In genomic region chr6:85588164-85588563, GRCm38 (mm10) we compare ENCODE assay signal across 8 mouse cellular contexts. TPM values are rescaled to one million over a fixed set of nuclear protein-coding genes. Genes with fewer than 3 reads are reported as not detected.
DNase-seq lines count a peak whose midpoint lies in the region; ATAC-seq lines count a peak whose summit lies in the region.

No protein-coding gene starts in this region.

- H3K4me2 ChIP-seq in limb, embryonic 12.5 days, result peak overlapping the region; percentile 80
- peak overlapping the region; percentile 75 for H3K4me2 ChIP-seq in stomach, embryonic 14.5 days (replicated peaks; ENCODE audit: low read depth, low read length)

- peaks cover 22% of the 10 kb centered on the region for H3K4me1 ChIP-seq in limb, embryonic 12.5 days (replicated peaks)
- H3K4me1 ChIP-seq in stomach, embryonic 14.5 days (ENCODE audit: control insufficient read depth, insufficient read depth, low read length), result peaks cover 18% of the 10 kb centered on the region; the same call in 1 of the 2 replicates

- no peaks in the 10 kb centered on the region for H3K36me3 ChIP-seq in limb, embryonic 12.5 days
- no peaks in the 10 kb centered on the region for H3K36me3 ChIP-seq in stomach, embryonic 14.5 days (ENCODE audit: control insufficient read depth, insufficient read depth, low read length)

- peak; percentile 39; the same call in 1 of the 2 replicates for ATAC-seq in frontal cortex, adult (ENCODE audit: low TSS enrichment)
- no peak for ATAC-seq in limb, embryonic 12.5 days (ENCODE audit: insufficient number of reproducible peaks, insufficient read depth, low FRiP score, low TSS enrichment, low read depth)
- ATAC-seq in stomach, embryonic 14.5 days (ENCODE audit: insufficient number of reproducible peaks, insufficient read depth, low FRiP score, low read depth), result no peak

- H3K4me3 ChIP-seq in limb, embryonic 12.5 days (replicated peaks), result peak overlapping the region; percentile 89
- H3K4me3 ChIP-seq in stomach, embryonic 14.5 days (ENCODE audit: low read depth, low read length), result peak overlapping the region; percentile 83

- no peaks in the 10 kb centered on the region for H3K27me3 ChIP-seq in limb, embryonic 12.5 days
- no peaks in the 10 kb centered on the region for H3K27me3 ChIP-seq in stomach, embryonic 14.5 days (ENCODE audit: control insufficient read depth, insufficient read depth, low read length)

- under 1% methylated on average over 10 of the region's 10 CpGs for WGBS in limb, embryonic 12.5 days
- under 1% methylated on average over 10 of the region's 10 CpGs for WGBS in stomach, embryonic 14.5 days

- DNase-seq in frontal cortex, postnatal 36 days (ENCODE audit: low spot score in 2 of 2), result no peak
- peak; percentile 28 to 35 for DNase-seq in right cerebral cortex, postnatal 10 days (ENCODE audit: low spot score in 2 of 2)
- DNase-seq in right cerebral cortex, postnatal 36 days (ENCODE audit: low spot score in 2 of 2), result no peak
- no peak for DNase-seq in cerebellum, adult 9-10 months
- no peak for DNase-seq in yolk sac, embryonic 10.5 days (ENCODE audit: low spot score)

- H3K9me3 ChIP-seq in limb, embryonic 12.5 days, result no peaks in the 10 kb centered on the region
- H3K9me3 ChIP-seq in stomach, embryonic 14.5 days (ENCODE audit: control insufficient read depth, low read depth, low read length), result no peaks in the 10 kb centered on the region

- H3K9ac ChIP-seq in limb, embryonic 12.5 days (replicated peaks), result peak overlapping the region; percentile 83
- peak overlapping the region; percentile 66 for H3K9ac ChIP-seq in stomach, embryonic 14.5 days (replicated peaks; ENCODE audit: low read depth, low read length)

- peak overlapping the region; percentile 88; the same call in 1 of the 2 replicates for H3K27ac ChIP-seq in limb, embryonic 12.5 days
- H3K27ac ChIP-seq in stomach, embryonic 14.5 days (ENCODE audit: low read length), result peak overlapping the region; percentile 82; the same call in 1 of the 2 replicates

RNA-seq across cellular contexts. Expression of gene Alms1, which starts 0.8 kb away (rescaled TPM):
- 9.0 and 10.3 TPM in 2 replicates for polyA plus RNA-seq in limb, embryonic 12.5 days (2016; fragmentation: Nextera tagmentation; extraction: Ambion mirVana)
- polyA plus RNA-seq in stomach, embryonic 14.5 days (2014; fragmentation: Nextera tagmentation; extraction: Ambion mirVana), result 8.8 and 8.9 TPM in 2 replicates

Comparison
In these comparisons a context has a peak if more than half of its experiments do, and no peak if none do; other contexts are left out.
1. DNase-seq: peak in right cerebral cortex, postnatal 10 days (2 of 2); none in frontal cortex, postnatal 36 days (0 of 2), right cerebral cortex, postnatal 36 days (0 of 2), cerebellum, adult 9-10 months (single experiment) and yolk sac, embryonic 10.5 days (single experiment).